Mouse (Mus musculus) lung, adult 2 months (tissue): ENCODE results near the gene Sept3. TPM values are rescaled to one million over a fixed set of nuclear protein-coding genes. Genes with fewer than 3 reads are reported as not detected.

Experiments
- DNase-seq: peaks from one replicate; pipeline ENCODE4 v3.0.0; 2022
- H3K4me1 ChIP-seq: fragments of 200-500 bp; 2 replicates; pipeline ENCODE4 v1.6.1; 2011; ENCODE audit warnings: low read length; ENCODE audit not compliant: control insufficient read depth, insufficient read depth
- H3K4me3 ChIP-seq: fragments of 200-500 bp; replicated peaks from 2 replicates; pipeline ENCODE3; 2011; ENCODE audit warnings: low read depth, mild to moderate bottlenecking, control low read depth, low read length; ENCODE audit errors: extremely low read depth
- CTCF ChIP-seq: fragments of 200-500 bp; IDR thresholded peaks from 2 replicates; pipeline ENCODE4 v1.5.1; 2011; ENCODE audit warnings: mild to moderate bottlenecking, low read length, control low read depth; ENCODE audit not compliant: insufficient read depth
- POLR2A ChIP-seq: fragments of 200-500 bp; IDR thresholded peaks from 2 replicates; pipeline ENCODE4 v1.6.1; 2011; ENCODE audit warnings: low read depth, mild to moderate bottlenecking, control low read depth, low read length, borderline replicate concordance; ENCODE audit errors: extremely low read depth
- WGBS: fragments of 180-500 bp; shearing (Covaris S2); methylation state at CpG from one replicate; pipeline ENCODE4 v1.1.7; 2018; 5-methylcytosine and 5-hydroxymethylcytosine counted together
- polyA plus RNA-seq: library from polyadenylated mRNA; depleted of rRNA; stranded (reverse); fragments of >200 nt; gene quantifications from 2 replicates; pipeline ENCODE4 v1.2.3, GENCODE M21; 2012; rRNA removed

Sept3 gene
- 3.9 and 4.6 TPM in 2 replicates for polyA plus RNA-seq

GRCm38 (mm10) chr15:82274593-82274926 lies at the start of gene Sept3:
Gene Sept3 (plus strand): TSS chr15:82274893.
- DNase-seq, result no peak
- WGBS, result 23% methylated on average over 6 of the region's 6 CpGs
- TF ChIP-seq POLR2A (no peak), CTCF (no peak)
- no peaks in the 10 kb centered on the region for H3K4me1 ChIP-seq
- H3K4me3 ChIP-seq, result no peak within 1 kb of the TSS

- TF ChIP-seq CTCF, result no peak
- no peak for TF ChIP-seq POLR2A
- DNase-seq, result no peak
- Histone ChIP-seq H3K4me1 (no peaks in the 10 kb centered on the region), H3K4me3 (no peak overlapping the region)
- 81% methylated on average over 5 of the region's 5 CpGs for WGBS
Observed at GRCm38 (mm10) chr15:82225769-82226168, 48.9 kb upstream of the Sept3 start.

GRCm38 (mm10) chr15:82229542-82230045 lies 45.1 kb upstream of the Sept3 start:
- no peak overlapping the region for H3K4me3 ChIP-seq
- DNase-seq, result no peak
- no peaks in the 10 kb centered on the region for H3K4me1 ChIP-seq
- TF ChIP-seq POLR2A (no peak), CTCF (no peak)
- WGBS, result 45% methylated on average over 11 of the region's 11 CpGs

- WGBS, result 80% methylated on average over 6 of the region's 6 CpGs
- Histone ChIP-seq H3K4me3 (no peak overlapping the region), H3K4me1 (no peaks in the 10 kb centered on the region)
- DNase-seq, result no peak
- no peak for TF ChIP-seq POLR2A
- no peak for TF ChIP-seq CTCF
Observed at GRCm38 (mm10) chr15:82230098-82230611, 44.5 kb upstream of the Sept3 start.

- Histone ChIP-seq H3K4me3 (no peak overlapping the region), H3K4me1 (no peaks in the 10 kb centered on the region)
- TF ChIP-seq CTCF (no peak), POLR2A (no peak)
- WGBS, result 62% methylated on average over 4 of the region's 4 CpGs
- no peak for DNase-seq
Observed at GRCm38 (mm10) chr15:82231100-82231499, 43.6 kb upstream of the Sept3 start.

GRCm38 (mm10) chr15:82231591-82232378 lies 42.9 kb upstream of the Sept3 start:
- no peak for DNase-seq
- WGBS, result 67% methylated on average over 11 of the region's 11 CpGs
- Histone ChIP-seq H3K4me3 (no peak overlapping the region), H3K4me1 (no peaks in the 10 kb centered on the region)
- no peak for TF ChIP-seq CTCF
- TF ChIP-seq POLR2A, result no peak

- DNase-seq, result no peak
- TF ChIP-seq CTCF (no peak), POLR2A (no peak)
- H3K4me3 ChIP-seq, result no peak overlapping the region
- 75% methylated on average over 4 of the region's 4 CpGs for WGBS
- no peaks in the 10 kb centered on the region for H3K4me1 ChIP-seq
Observed at GRCm38 (mm10) chr15:82232651-82233050, 42.0 kb upstream of the Sept3 start.

GRCm38 (mm10) chr15:82235661-82236060 lies 39.0 kb upstream of the Sept3 start:
- Histone ChIP-seq H3K4me1 (no peaks in the 10 kb centered on the region), H3K4me3 (no peak overlapping the region)
- TF ChIP-seq POLR2A (no peak), CTCF (no peak)
- 57% methylated on average over 10 of the region's 10 CpGs for WGBS
- no peak for DNase-seq

GRCm38 (mm10) chr15:82236565-82236964 lies 38.1 kb upstream of the Sept3 start:
- DNase-seq, result peak; percentile 86
- 22% methylated on average over 5 of the region's 5 CpGs for WGBS
- no peaks in the 10 kb centered on the region for H3K4me1 ChIP-seq
- H3K4me3 ChIP-seq, result no peak overlapping the region
- TF ChIP-seq POLR2A, result no peak
- TF ChIP-seq CTCF, result peak; percentile 98

- 65% methylated on average over 3 of the region's 3 CpGs for WGBS
- TF ChIP-seq CTCF (no peak), POLR2A (no peak)
- H3K4me1 ChIP-seq, result peaks cover 5% of the 10 kb centered on the region
- DNase-seq, result no peak
- H3K4me3 ChIP-seq, result no peak overlapping the region
Observed at GRCm38 (mm10) chr15:82243311-82243710, 31.4 kb upstream of the Sept3 start.
